Mouse (Mus musculus): ENCODE data around the gene Myom1. TPM values are rescaled to one million over a fixed set of nuclear protein-coding genes. Genes with fewer than 3 reads are reported as not detected.

The Myom1 gene
- total RNA-seq, 2 experiments from 2014 or later, result 1.9 to 3.3 TPM

- no peak for DNase-seq (ENCODE audit: extremely low spot score in 1 of 2, low spot score in 1 of 2)
Measured at GRCm38 (mm10) chr17:71011931-71012662, 9.7 kb downstream of the Myom1 start.

DNA sequence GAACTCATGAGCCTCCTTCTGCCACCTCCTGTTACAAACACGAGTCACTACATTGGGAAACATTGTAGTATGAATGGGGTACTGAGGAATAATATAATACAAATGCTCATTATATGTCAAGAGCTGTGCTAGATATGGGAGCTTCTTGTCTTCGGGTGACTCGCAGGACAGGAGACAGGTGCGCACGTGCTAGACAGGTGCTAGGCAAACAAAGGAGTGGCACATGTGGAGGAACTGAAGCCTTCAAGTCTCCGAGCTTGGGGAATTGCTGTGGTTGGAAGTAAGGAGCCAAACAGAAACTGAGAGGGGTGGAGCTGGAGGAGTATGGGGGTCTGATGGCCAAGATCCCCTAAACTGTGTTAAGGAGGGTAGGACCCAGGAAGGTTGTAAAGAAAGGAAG lies 10.7 kb downstream of the Myom1 start:
- DNase-seq (ENCODE audit: extremely low spot score in 1 of 2, low spot score in 1 of 2), result no peak

DNA sequence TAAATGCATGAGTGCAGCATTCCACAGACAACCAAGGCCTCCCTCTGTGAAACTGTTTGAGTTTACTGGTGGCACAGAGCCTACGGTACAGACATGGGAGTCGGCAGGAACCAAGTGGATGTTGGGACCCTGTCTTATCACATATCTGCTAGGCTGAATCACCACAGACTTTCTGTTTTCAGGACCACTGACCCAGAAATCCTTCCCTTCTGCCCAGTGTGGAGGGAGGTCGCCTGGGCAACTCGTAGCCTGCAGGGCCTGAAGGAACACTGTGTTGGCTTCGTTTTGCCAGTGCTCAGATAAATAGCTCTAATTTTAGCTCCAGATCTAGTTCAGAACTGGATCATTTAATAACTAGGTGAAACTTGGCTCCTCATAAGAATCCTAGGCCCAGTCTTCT lies 12.5 kb downstream of the Myom1 start:
- no peak for DNase-seq (ENCODE audit: extremely low spot score in 1 of 2, low spot score in 1 of 2)

GRCm38 (mm10) chr17:71017457-71017998 lies 15.1 kb downstream of the Myom1 start:
- DNase-seq (ENCODE audit: extremely low spot score in 1 of 2, low spot score in 1 of 2), result no peak

- no peak for DNase-seq (ENCODE audit: extremely low spot score in 1 of 2, low spot score in 1 of 2)
Measured at GRCm38 (mm10) chr17:71018151-71018550, 15.7 kb downstream of the Myom1 start.

DNA sequence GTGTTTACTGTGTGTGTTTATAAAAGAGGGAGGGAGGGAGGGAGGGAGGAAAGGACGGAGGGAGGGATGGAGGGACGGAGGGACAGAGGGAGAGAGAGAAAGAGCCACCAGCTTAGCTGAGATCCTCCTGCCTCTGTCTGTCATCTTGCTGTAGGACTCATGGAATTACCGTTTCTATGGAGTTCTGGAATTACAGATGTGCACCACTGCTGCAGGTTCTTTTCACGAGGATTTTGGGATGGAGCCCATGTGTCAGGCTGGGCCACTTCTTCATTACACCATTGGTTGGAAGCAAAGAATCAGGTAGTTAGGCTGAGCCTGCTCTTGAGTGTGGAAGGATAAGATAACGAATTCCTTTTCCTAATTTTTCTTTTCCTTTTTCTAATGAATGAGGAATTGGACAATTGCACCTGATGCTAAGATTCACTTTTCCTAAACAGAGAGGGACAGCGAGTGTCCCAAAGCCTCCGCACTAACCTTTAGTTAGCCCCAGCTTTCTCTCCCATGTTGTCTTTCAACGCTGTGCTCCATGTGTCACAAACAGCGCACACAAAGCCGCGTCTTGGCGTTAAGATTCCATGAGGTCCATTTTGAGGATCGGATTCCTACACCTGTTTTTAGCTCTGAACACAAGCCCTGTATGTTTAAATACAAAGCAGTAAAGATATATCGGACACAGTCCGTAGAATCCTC lies 16.3 kb downstream of the Myom1 start:
- no peak for DNase-seq (ENCODE audit: extremely low spot score in 1 of 2, low spot score in 1 of 2)

GRCm38 (mm10) chr17:71019309-71019655 lies 16.8 kb downstream of the Myom1 start:
- no peak for DNase-seq (ENCODE audit: extremely low spot score in 1 of 2, low spot score in 1 of 2)

DNA sequence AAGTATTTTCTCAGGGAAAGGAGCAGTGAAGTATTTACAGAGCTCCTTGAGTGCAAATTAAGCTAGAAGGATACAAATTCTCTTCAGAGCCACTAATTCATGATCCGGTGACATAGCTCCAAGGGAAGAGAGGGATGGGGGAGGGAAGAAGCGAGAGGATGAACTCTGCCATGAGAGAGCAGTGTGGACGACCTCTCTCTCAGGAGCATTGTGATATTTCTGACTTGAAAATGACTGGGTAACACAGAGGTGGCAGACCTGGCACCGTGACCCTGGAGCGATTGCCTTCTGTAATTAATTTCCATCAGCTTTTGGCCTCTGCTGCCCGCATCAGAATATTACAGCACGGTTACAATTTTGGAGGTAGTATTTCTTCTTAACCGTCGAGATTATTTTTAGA lies 17.4 kb downstream of the Myom1 start:
- no peak for DNase-seq (ENCODE audit: extremely low spot score in 1 of 2, low spot score in 1 of 2)

GRCm38 (mm10) chr17:71022841-71023240 lies 20.4 kb downstream of the Myom1 start:
- no peak for DNase-seq (ENCODE audit: extremely low spot score in 1 of 2, low spot score in 1 of 2)

DNA sequence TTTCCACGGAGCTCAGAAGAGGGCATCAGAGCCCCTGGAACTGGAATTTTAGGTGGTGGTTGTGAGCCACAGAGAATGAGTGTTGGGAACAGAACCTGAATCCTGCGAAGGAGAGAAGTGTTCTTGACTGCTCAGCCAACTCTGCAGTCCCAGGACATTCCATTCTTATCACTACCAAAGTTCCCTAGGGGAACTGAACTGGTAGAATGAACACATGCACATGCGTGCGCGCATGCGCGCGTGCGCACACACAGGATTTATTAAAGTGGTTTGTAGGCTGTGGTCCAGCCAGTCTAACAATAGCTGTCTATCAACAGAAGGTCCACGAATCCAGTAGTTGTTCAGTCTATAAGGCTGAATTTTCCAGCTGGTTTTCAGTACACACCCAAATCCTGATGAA lies 21.6 kb downstream of the Myom1 start:
- no peak for DNase-seq (ENCODE audit: extremely low spot score in 1 of 2, low spot score in 1 of 2)

DNA sequence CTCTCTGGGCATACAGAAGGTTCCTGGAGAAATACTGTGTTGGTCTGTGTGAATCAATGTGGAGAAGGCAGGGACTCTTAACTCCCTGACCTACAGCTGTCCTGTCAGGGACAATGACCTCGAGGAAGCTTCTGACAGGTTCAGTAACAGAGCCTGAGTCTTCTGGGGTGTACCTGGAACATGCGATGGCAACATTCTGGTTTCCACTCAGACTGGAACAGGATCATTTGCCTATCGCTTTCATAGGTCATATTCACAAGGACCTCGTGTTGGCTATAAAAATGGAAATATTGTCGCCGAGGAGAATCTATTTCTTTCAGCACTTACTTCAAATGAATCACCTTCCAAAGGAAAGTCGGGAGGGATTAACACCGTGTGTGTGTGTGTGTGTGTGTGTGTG lies 23.5 kb downstream of the Myom1 start:
- DNase-seq (ENCODE audit: extremely low spot score in 1 of 2, low spot score in 1 of 2), result no peak

- DNase-seq (ENCODE audit: extremely low spot score in 1 of 2, low spot score in 1 of 2), result no peak
Measured at GRCm38 (mm10) chr17:71027186-71027585, 24.8 kb downstream of the Myom1 start.

DNA sequence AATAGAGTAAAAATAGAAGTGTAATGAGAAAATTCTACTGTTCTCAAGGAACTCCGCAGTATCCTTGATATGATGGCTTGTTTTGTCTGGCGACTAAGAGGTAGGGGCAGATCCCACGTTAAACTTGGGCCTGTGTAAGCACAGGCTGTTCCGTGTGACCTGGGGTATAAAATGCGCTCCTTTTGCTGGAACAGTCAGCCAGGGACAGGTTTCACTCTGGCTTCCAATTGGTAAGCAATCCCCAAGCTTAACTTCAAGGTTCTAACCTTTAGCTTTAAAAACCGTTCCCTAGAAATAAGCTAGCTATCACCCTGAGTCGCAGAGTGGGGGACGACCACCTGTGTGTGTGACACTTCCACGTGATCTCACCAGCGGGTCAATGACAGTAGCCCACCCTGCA lies 30.3 kb downstream of the Myom1 start:
- DNase-seq (ENCODE audit: extremely low spot score in 1 of 2, low spot score in 1 of 2), result no peak

GRCm38 (mm10) chr17:71034472-71034871 lies 32.0 kb downstream of the Myom1 start:
- DNase-seq (ENCODE audit: extremely low spot score in 1 of 2, low spot score in 1 of 2), result no peak

GRCm38 (mm10) chr17:71037188-71037587 lies 34.8 kb downstream of the Myom1 start:
- no peak for DNase-seq (ENCODE audit: extremely low spot score in 1 of 2, low spot score in 1 of 2)

DNA sequence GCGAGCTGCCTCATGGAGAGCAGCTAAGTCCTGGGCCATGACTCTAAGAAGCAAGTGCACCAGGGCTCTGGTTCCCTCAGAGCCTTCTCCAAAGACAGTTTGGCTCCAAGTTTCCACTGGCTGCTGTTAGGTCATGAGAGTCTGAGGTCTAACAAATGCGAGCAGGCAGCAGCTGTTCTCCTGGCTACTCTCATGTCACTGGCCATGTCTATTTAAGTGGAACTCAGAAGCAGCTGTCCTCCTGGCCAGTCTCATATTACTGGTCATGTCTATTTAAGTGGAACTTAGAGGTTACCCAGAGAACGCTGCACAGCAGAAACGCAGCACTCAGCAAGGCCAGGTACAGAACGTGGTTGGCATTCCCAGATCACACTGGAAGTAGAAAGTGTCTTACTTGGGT lies 36.4 kb downstream of the Myom1 start:
- DNase-seq (ENCODE audit: extremely low spot score in 1 of 2, low spot score in 1 of 2), result no peak

GRCm38 (mm10) chr17:71039851-71040581 lies 37.6 kb downstream of the Myom1 start:
- no peak for DNase-seq (ENCODE audit: extremely low spot score in 1 of 2, low spot score in 1 of 2)

DNA sequence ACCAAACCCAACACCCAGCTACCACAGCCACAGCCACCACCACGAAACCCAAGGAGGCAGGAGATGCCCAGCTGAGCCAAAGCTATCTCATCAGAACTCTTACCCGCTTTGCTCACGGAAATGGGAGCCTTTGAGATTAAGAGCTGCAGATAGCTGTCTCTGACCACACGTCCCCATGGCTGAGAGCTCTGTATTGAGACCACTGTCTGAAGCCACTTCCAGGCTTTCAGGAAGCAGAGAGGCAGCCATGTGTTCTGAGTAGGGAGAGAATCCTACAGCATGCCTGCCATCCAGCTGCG lies 38.1 kb downstream of the Myom1 start:
- no peak for DNase-seq (ENCODE audit: extremely low spot score in 1 of 2, low spot score in 1 of 2)

DNA sequence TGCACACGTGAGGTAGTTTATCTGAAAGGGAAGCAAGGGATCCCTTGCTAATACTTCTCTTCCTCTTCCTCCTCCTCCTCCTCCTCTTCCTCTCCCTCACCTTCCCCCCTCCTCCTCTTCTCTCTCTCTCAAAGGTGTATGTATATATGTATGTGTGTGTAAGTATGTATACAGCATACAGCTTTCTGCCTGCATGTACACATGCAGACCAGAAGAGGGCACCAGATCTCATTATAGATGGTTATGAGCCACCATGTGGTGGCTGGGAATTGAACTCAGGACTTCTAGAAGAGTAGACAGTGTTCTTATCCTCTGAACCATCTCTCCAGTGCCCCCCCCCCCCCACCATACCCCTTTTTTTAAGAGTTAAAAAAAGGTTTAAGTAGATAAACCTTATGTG lies 40.2 kb downstream of the Myom1 start:
- no peak for DNase-seq (ENCODE audit: extremely low spot score in 1 of 2, low spot score in 1 of 2)

DNA sequence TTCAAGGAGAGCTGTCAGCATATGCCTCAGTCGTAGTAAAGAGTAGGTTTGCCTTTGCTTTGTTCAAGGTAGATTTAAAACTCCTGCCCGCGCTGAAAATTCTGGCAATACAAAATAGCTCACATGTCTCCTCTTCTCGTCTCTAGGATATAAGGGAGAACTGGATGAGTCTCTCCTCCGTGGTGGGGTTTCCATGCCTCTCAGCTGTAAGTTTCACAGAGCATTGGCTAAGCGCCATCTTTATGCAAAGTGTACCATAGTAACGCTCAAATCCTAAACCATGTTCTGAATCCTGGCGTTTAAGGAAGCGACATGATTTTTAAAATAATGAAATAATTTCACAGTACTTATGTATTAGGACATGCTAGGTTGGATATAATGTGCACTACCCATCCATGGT lies 43.2 kb downstream of the Myom1 start:
- no peak for DNase-seq (ENCODE audit: extremely low spot score in 1 of 2, low spot score in 1 of 2)

DNA sequence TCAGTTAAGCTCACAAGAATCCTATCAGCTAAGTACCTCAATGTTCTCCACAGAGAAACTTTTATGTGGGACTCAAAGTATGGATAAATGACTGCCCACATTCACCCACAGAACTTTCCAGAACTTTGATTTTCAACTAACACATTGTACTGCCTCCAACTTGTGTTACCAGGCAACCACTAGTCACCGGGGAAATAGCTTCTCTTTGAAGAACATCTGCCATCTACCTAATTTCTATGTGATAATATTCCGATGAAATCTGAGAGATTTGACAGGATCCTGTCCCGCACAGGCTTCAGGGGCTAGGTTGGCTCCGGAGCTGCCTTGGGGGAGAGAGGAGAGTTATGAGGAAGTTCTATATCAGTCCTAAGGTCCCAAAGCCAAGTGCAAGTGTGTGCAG lies 44.4 kb downstream of the Myom1 start:
- DNase-seq (ENCODE audit: extremely low spot score in 1 of 2, low spot score in 1 of 2), result no peak

DNA sequence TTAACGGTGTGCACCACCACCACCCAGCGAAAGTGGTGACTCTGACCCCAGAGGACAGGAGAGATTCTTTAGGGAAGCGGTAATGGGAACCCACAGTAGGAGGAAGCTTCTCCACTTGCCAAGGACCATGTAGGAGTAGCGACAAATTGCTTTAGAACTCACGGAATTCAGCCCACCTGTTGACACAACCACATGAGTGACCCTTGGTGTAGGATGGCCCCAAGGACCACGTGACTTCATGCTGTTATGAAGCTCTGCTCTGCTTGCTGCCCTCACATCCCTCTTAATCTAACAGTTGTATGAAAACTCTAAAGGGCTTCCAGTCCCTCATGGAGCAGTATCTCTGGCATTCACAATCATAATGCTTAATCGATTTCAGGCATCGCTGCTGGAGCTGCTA lies 46.9 kb downstream of the Myom1 start:
- DNase-seq (ENCODE audit: extremely low spot score in 1 of 2, low spot score in 1 of 2), result no peak

Data from layer of hippocampus, postnatal 25 days (tissue).